Mouse (Mus musculus) monocyte, adult 5-6 weeks (primary cell): ENCODE results near the gene Aknad1. TPM values are rescaled to one million over a fixed set of nuclear protein-coding genes. Genes with fewer than 3 reads are reported as not detected.

Experiments used
- ATAC-seq: fragments of 153-309, 156-312 bp; replicated peaks from 2 replicates; pipeline ENCODE4 v1.8.0; 2017; ENCODE audit warnings: mild to moderate bottlenecking; ENCODE audit not compliant: low TSS enrichment, insufficient number of reproducible peaks, severe bottlenecking, poor library complexity, low FRiP score
- total RNA-seq: library from RNA; stranded (forward); fragments of 200-1000, 200-491, 200-594 nt; gene quantifications from 3 replicates; pipeline ENCODE4 v1.2.3, GENCODE M21; 2017

The Aknad1 gene
- total RNA-seq, 1 experiment from 2014 or later = not detected

DNA sequence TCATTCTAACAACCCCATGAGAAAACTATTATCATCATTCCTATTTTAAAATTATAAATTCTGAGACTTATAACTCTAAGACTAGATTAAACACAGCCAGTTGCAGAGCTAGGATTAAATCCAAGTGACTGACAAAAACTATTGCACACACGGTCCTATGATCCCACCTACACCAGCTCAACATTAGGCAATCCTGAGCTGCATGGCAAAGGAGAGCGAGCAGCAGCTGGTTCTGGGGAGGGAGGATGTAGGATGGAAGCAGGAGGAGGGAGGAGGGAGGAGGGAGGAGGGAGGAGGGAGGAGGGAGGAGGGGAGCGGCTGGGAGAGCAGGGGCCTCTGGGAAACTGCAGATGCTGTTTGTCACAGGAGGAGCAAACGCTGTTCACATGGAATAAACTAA lies 76.2 kb downstream of the Aknad1 start:
- ATAC-seq = no peak

DNA sequence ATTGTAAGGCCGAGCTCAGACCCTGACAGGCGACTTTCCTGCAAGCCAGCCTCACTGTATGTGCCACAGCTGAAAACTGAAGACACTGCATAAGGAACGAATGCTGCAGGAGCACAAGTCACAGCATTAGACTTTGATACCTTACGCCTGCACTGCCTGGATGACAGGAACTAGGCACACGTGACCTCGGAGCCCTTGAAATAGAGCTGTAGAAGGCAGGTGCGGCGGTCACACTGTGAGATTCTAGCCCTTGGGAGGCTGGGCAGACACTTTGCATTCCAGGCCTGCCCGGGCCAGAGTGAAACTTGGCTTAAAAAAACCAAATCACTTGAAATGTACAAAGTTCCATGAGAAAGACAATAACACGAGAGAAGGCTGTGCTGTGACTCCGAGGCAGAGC lies 91.0 kb downstream of the Aknad1 start:
- no peak for ATAC-seq

DNA sequence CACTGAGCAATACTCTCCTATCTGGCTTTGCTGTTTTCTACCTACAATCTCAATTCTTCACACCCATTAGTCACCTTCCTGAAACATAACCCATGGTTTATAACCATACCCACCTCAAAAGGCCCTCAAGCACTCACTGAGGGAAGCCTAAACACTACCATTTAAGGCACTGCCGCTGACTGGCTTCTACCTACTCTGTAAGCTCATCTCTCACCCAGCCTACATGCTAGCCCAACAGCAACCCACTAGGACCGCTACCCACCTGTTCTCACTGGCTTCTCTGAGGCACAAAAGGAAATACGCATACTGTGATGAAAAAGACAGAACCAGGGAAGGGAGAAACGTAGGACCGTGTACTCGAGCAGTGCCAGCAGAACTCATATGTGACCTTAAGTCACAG lies 92.3 kb downstream of the Aknad1 start:
- ATAC-seq = no peak

Other genes starting within 250 kb of the Aknad1 start
- not detected in 3 replicates for gene 1700013F07Rik, start 205.5 kb upstream of the Aknad1 start, total RNA-seq
- gene 5330417C22Rik, start 203.1 kb upstream of the Aknad1 start, total RNA-seq = 0.11 to 0.19 TPM in 2 of 3 replicates, not detected in the other
- 67.3 to 88.2 TPM (median 82.3 TPM) in 3 replicates for gene Tmem167b, start 177.2 kb upstream of the Aknad1 start, total RNA-seq
- gene Taf13, start 168.0 kb upstream of the Aknad1 start, total RNA-seq = 40.3 to 53.0 TPM (median 51.7 TPM) in 3 replicates
- 12.4 to 27.1 TPM (median 13.7 TPM) in 3 replicates for gene Wdr47, start 148.4 kb upstream of the Aknad1 start, total RNA-seq
- gene Clcc1, start 85.7 kb upstream of the Aknad1 start, total RNA-seq = 71.2 to 120 TPM (median 75.3 TPM) in 3 replicates
- gene Gpsm2, start 17.3 kb upstream of the Aknad1 start, total RNA-seq = 7.2 to 9.7 TPM (median 9.6 TPM) in 3 replicates
- gene Stxbp3, start 100.9 kb downstream of the Aknad1 start, total RNA-seq = 93.4 to 111 TPM (median 93.8 TPM) in 3 replicates
- 0.53 to 0.68 TPM in 2 of 3 replicates, not detected in the other for gene Fndc7, start 150.3 kb downstream of the Aknad1 start, total RNA-seq
- 327 to 440 TPM (median 383 TPM) in 3 replicates for gene Prpf38b, start 172.1 kb downstream of the Aknad1 start, total RNA-seq
- gene Henmt1, start 200.2 kb downstream of the Aknad1 start, total RNA-seq = not detected in 3 replicates
- not detected in 3 replicates for gene Gm9857, start 200.8 kb downstream of the Aknad1 start, total RNA-seq